Mouse (Mus musculus): ENCODE data around the gene Vmn2r35. TPM values are rescaled to one million over a fixed set of nuclear protein-coding genes. Genes with fewer than 3 reads are reported as not detected.
"Not testable (repeated sequence)": the region's sequence is repeated elsewhere in the genome, so short reads cannot be mapped to it uniquely, and the experiment has no call there.

The Vmn2r35 gene
- total RNA-seq (2017): not detected in 2 replicates

GRCm38 (mm10) chr7:7819767-7820166 is at the start of gene Vmn2r35:
Vmn2r35 (minus strand) TSS chr7:7819867.
- ATAC-seq (replicated peaks in 1 of 2; ENCODE audit: insufficient read depth in 1 of 2, low FRiP score in 2 of 2, low TSS enrichment in 1 of 2, low read depth in 1 of 2, poor library complexity in 2 of 2, severe bottlenecking in 2 of 2): not testable (repeated sequence)

GRCm38 (mm10) chr7:7794196-7794595 is 25.5 kb downstream of the Vmn2r35 start:
- ATAC-seq (replicated peaks in 1 of 2; ENCODE audit: insufficient read depth in 1 of 2, low FRiP score in 2 of 2, low TSS enrichment in 1 of 2, low read depth in 1 of 2, poor library complexity in 2 of 2, severe bottlenecking in 2 of 2): not testable (repeated sequence)

Other genes with a start within 250 kb of the Vmn2r35 start
- not detected in 2 replicates for gene Vmn2r34, start 130.4 kb downstream of the Vmn2r35 start, total RNA-seq (2017)
- gene Vmn2r36, start 82.6 kb upstream of the Vmn2r35 start, total RNA-seq (2017): not detected in 2 replicates

Measured in hematopoietic stem cell, adult 5-6 weeks (primary cell).